Mouse (Mus musculus): ENCODE results near the gene Agpat3. TPM values are rescaled to one million over a fixed set of nuclear protein-coding genes. Genes with fewer than 3 reads are reported as not detected.
A peak's percentile ranks its signal among the peaks of the same experiment; 100 is the strongest.

The Agpat3 gene
- total RNA-seq (2012; rRNA removed) (not detected in 2 replicates), polyA plus RNA-seq (2012; ENCODE audit: insufficient read depth in 1 of 2, insufficient read length in 2 of 2, low read depth in 1 of 2, low replicate concordance in 2 of 2, missing spikeins in 1 of 2) (under 1 TPM in 1 of 2 experiments, not detected in 1; 0.07 TPM)

- H3K27ac ChIP-seq (ENCODE audit: control insufficient read depth, low read depth, low read length), result no peak within 1 kb of the TSS
- no peaks in the 10 kb centered on the region for H3K9me3 ChIP-seq (replicated peaks; ENCODE audit: insufficient read depth, low read length)
- no peak for DNase-seq (ENCODE audit: low read depth, low spot score)
- H3K79me2 ChIP-seq (ENCODE audit: control insufficient read depth, insufficient read depth, low read length, poor library complexity), result no peaks in the 10 kb centered on the region
- H3K4me3 ChIP-seq (ENCODE audit: control insufficient read depth in 1 of 2, insufficient read depth in 1 of 2, low read depth in 2 of 2, low read length in 2 of 2), result no peak within 1 kb of the TSS
- H3K9ac ChIP-seq (ENCODE audit: control insufficient read depth, low read depth, low read length, poor library complexity, severe bottlenecking), result no peak within 1 kb of the TSS
- TF ChIP-seq KAT2A (conservative IDR thresholded peaks at IDR 0.05; ENCODE audit: low read depth, low read length) (no peak), ZKSCAN1 (IDR thresholded peaks at IDR 0.05; ENCODE audit: low read depth, low read length) (no peak), USF2 (IDR thresholded peaks at IDR 0.05; ENCODE audit: borderline replicate concordance in 1 of 2, insufficient read depth in 1 of 2, low read depth in 1 of 2, low read length in 2 of 2) (no peak), ZMIZ1 (IDR thresholded peaks at IDR 0.05; ENCODE audit: low read depth, low read length) (no peak), TAL1 (IDR thresholded peaks at IDR 0.05; ENCODE audit: low read length) (no peak)
- H3K4me1 ChIP-seq (ENCODE audit: control insufficient read depth in 1 of 2, insufficient read depth in 2 of 2, low read length in 2 of 2), result no peaks in the 10 kb centered on the region
- peaks cover 0 to 5% of the 10 kb centered on the region in 2 experiments; a peak in 3 of 4 replicates for H3K27me3 ChIP-seq (ENCODE audit: control insufficient read depth in 1 of 2, insufficient read depth in 2 of 2, low read length in 2 of 2)
- no peaks in the 10 kb centered on the region for H3K36me3 ChIP-seq (ENCODE audit: control insufficient read depth in 1 of 2, insufficient read depth in 2 of 2, low read length in 2 of 2)
Measured at GRCm38 (mm10) chr10:78351887-78352665, at the start of gene Agpat3. Gene Agpat3, minus strand, starts transcription at chr10:78352489.

DNA sequence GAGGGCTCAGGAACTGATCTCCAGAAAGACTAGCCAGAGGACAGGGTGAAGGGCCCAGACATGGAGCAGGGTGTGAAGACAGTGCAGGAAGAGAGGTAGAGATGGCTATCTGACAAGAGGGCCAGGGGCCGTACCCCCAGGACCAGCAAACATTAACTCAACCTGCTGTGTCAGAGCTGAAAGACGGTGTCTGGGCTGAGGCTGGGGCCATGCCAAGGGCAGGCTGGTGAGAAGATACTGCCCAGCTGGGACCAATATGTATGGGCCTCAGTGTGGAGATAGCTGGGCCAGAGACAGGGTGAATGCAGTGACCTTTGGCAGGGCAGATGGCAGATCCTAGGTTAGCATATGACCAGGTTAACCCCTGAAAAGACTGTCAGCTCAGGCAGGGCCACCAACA, 48.8 kb upstream of the Agpat3 start:
- peaks cover 0 to 15% of the 10 kb centered on the region in 2 experiments; a peak in 2 of 4 replicates for H3K4me1 ChIP-seq (ENCODE audit: control insufficient read depth in 1 of 2, insufficient read depth in 2 of 2, low read length in 2 of 2)
- peaks cover 3 to 8% of the 10 kb centered on the region in 2 experiments for H3K36me3 ChIP-seq (ENCODE audit: control insufficient read depth in 1 of 2, insufficient read depth in 2 of 2, low read length in 2 of 2)
- no peaks in the 10 kb centered on the region for H3K79me2 ChIP-seq (ENCODE audit: control insufficient read depth, insufficient read depth, low read length, poor library complexity)
- no peak overlapping the region for H3K27ac ChIP-seq (ENCODE audit: control insufficient read depth, low read depth, low read length)
- no peak overlapping the region for H3K9ac ChIP-seq (ENCODE audit: control insufficient read depth, low read depth, low read length, poor library complexity, severe bottlenecking)
- H3K4me3 ChIP-seq (ENCODE audit: control insufficient read depth in 1 of 2, insufficient read depth in 1 of 2, low read depth in 2 of 2, low read length in 2 of 2), result no peak overlapping the region
- no peak for DNase-seq (ENCODE audit: low read depth, low spot score)
- TF ChIP-seq MEF2A (IDR thresholded peaks at IDR 0.05; ENCODE audit: extremely low read depth, insufficient replicate concordance, low read depth, low read length, poor library complexity, severe bottlenecking), result no peak
- TF ChIP-seq CTCF (IDR thresholded peaks at IDR 0.05 in 2 of 3, conservative IDR thresholded peaks at IDR 0.05 in 1 of 3; ENCODE audit: control insufficient read depth in 1 of 3, insufficient read depth in 1 of 3, low read depth in 2 of 3, low read length in 3 of 3, poor library complexity in 1 of 3, severe bottlenecking in 1 of 3), result no peak
- no peaks in the 10 kb centered on the region for H3K9me3 ChIP-seq (replicated peaks; ENCODE audit: insufficient read depth, low read length)
- H3K27me3 ChIP-seq (ENCODE audit: control insufficient read depth in 1 of 2, insufficient read depth in 2 of 2, low read length in 2 of 2), result no peaks in the 10 kb centered on the region

GRCm38 (mm10) chr10:78399090-78399657, 46.9 kb upstream of the Agpat3 start:
- peak; percentile 78 for DNase-seq (ENCODE audit: low read depth, low spot score)
- Histone ChIP-seq H3K79me2 (ENCODE audit: control insufficient read depth, insufficient read depth, low read length, poor library complexity) (no peaks in the 10 kb centered on the region), H3K4me1 (ENCODE audit: control insufficient read depth in 1 of 2, insufficient read depth in 2 of 2, low read length in 2 of 2) (peaks cover 0 to 15% of the 10 kb centered on the region in 2 experiments; a peak in 2 of 4 replicates), H3K36me3 (ENCODE audit: control insufficient read depth in 1 of 2, insufficient read depth in 2 of 2, low read length in 2 of 2) (peaks cover 3 to 6% of the 10 kb centered on the region in 2 experiments), H3K9ac (ENCODE audit: control insufficient read depth, low read depth, low read length, poor library complexity, severe bottlenecking) (no peak overlapping the region), H3K27me3 (ENCODE audit: control insufficient read depth in 1 of 2, insufficient read depth in 2 of 2, low read length in 2 of 2) (no peaks in the 10 kb centered on the region), H3K4me3 (ENCODE audit: control insufficient read depth in 1 of 2, insufficient read depth in 1 of 2, low read depth in 2 of 2, low read length in 2 of 2) (no peak overlapping the region), H3K27ac (ENCODE audit: control insufficient read depth, low read depth, low read length) (peak overlapping the region; percentile 39), H3K9me3 (replicated peaks; ENCODE audit: insufficient read depth, low read length) (no peaks in the 10 kb centered on the region)
- TF ChIP-seq MYB (IDR thresholded peaks at IDR 0.05; ENCODE audit: low read depth, low read length) (peak; percentile 13; the same call in 1 of the 2 replicates), TAL1 (IDR thresholded peaks at IDR 0.05; ENCODE audit: low read length) (no peak), BHLHE40 (IDR thresholded peaks at IDR 0.05; ENCODE audit: borderline replicate concordance, low read depth, low read length) (0 out of 2 replicates have a peak, but pooled peaks have one; percentile 27), UBTF (IDR thresholded peaks at IDR 0.05; ENCODE audit: borderline replicate concordance, insufficient read depth, low read depth, low read length) (no peak), TCF12 (IDR thresholded peaks at IDR 0.05; ENCODE audit: low read depth, low read length) (peak; percentile 54; the same call in 1 of the 2 replicates), MAX (IDR thresholded peaks at IDR 0.05; ENCODE audit: low read length) (no peak), EP300 (IDR thresholded peaks at IDR 0.05; ENCODE audit: low read depth in 1 of 2, low read length in 2 of 2) (peak in 1 of 2 experiments; percentile 65; a peak in 2 of 4 replicates), ELF1 (IDR thresholded peaks at IDR 0.05; ENCODE audit: low read depth, low read length) (no peak), GATA1 (IDR thresholded peaks at IDR 0.05; ENCODE audit: low read depth, low read length) (peak; percentile 55), POLR2AphosphoS5 (IDR thresholded peaks at IDR 0.05; ENCODE audit: borderline replicate concordance, low read depth, low read length) (no peak), SIN3A (IDR thresholded peaks at IDR 0.05; ENCODE audit: low read length) (0 out of 2 replicates have a peak, but pooled peaks have one; percentile 13), ETS1 (IDR thresholded peaks at IDR 0.05; ENCODE audit: low read depth, low read length) (peak; percentile 74), NRF1 (IDR thresholded peaks at IDR 0.05; ENCODE audit: insufficient read depth, low read depth, low read length, poor library complexity, severe bottlenecking) (peak; percentile 66), SMC3 (IDR thresholded peaks at IDR 0.05; ENCODE audit: low read depth, low read length) (no peak), TBP (IDR thresholded peaks at IDR 0.05; ENCODE audit: low read depth, low read length) (no peak)

Data from MEL (cell line).